Mouse (Mus musculus) neural tube, embryonic 11.5 days (tissue): ENCODE data around the gene Defb20. TPM values are rescaled to one million over a fixed set of nuclear protein-coding genes. Genes with fewer than 3 reads are reported as not detected.
A peak's percentile ranks its signal among the peaks of the same experiment; 100 is the strongest.
"Not testable (repeated sequence)": the region's sequence is repeated elsewhere in the genome, so short reads cannot be mapped to it uniquely, and the experiment has no call there.

Experiments used
- ATAC-seq: fragments of 200-750 bp; cut with Nextera tagmentation; 2 replicates; pipeline ENCODE4 v1.8.0; 2017; ENCODE audit warnings: moderate number of reproducible peaks, mild to moderate bottlenecking, moderate TSS enrichment, moderate library complexity; ENCODE audit not compliant: insufficient read depth, low FRiP score, low TSS enrichment
- DNase-seq: peaks from one replicate; pipeline ENCODE4 v3.0.0-alpha.2; 2015; ENCODE audit warnings: low spot score
- H3K27ac ChIP-seq: fragments of 300-500 bp; sonication (generic); 2 replicates; pipeline ENCODE4 v1.5.1; 2014; ENCODE audit warnings: low read depth, mild to moderate bottlenecking, low read length
- H3K27me3 ChIP-seq: fragments of 300-500 bp; sonication (generic); 2 replicates; pipeline ENCODE4 v1.6.1; 2014; ENCODE audit warnings: mild to moderate bottlenecking, low read length, mixed read lengths; ENCODE audit not compliant: control insufficient read depth, insufficient read depth
- H3K36me3 ChIP-seq: fragments of 300-500 bp; sonication (generic); 2 replicates; pipeline ENCODE4 v1.6.1; 2014; ENCODE audit warnings: mild to moderate bottlenecking, low read length, moderate library complexity, mixed read lengths; ENCODE audit not compliant: control insufficient read depth, insufficient read depth
- H3K4me1 ChIP-seq: fragments of 300-500 bp; sonication (generic); 2 replicates; pipeline ENCODE4 v1.6.1; 2014; ENCODE audit warnings: low read length, mixed read lengths; ENCODE audit not compliant: control insufficient read depth, insufficient read depth
- H3K4me2 ChIP-seq: fragments of 300-500 bp; sonication (generic); 2 replicates; pipeline ENCODE4 v1.6.1; 2014; ENCODE audit warnings: low read depth, mild to moderate bottlenecking, moderate library complexity
- H3K4me3 ChIP-seq: fragments of 300-500 bp; sonication (generic); 2 replicates; pipeline ENCODE4 v1.5.1; 2014; ENCODE audit warnings: low read depth, low read length
- H3K9ac ChIP-seq: fragments of 300-500 bp; sonication (generic); 2 replicates; pipeline ENCODE4 v1.6.1; 2014; ENCODE audit warnings: mild to moderate bottlenecking, low read length
- H3K9me3 ChIP-seq: fragments of 300-500 bp; sonication (generic); 2 replicates; pipeline ENCODE4 v1.6.1; 2016; ENCODE audit warnings: low read length; ENCODE audit not compliant: control insufficient read depth
- WGBS: fragments of 180-500 bp; shearing (Covaris S2); extraction: QIAGEN DNeasy Blood & Tissue Kit; methylation state at CpG from one replicate; pipeline ENCODE4 v1.1.7; 2014; 5-methylcytosine and 5-hydroxymethylcytosine counted together
- polyA plus RNA-seq: library from polyadenylated mRNA; unstranded; fragments of >200 nt; fragmentation: Nextera tagmentation; extraction: Ambion mirVana; gene quantifications from 2 replicates; pipeline ENCODE4 v1.2.1, GENCODE M21; 2014

Gene Defb20
- polyA plus RNA-seq = not detected in 2 replicates

DNA sequence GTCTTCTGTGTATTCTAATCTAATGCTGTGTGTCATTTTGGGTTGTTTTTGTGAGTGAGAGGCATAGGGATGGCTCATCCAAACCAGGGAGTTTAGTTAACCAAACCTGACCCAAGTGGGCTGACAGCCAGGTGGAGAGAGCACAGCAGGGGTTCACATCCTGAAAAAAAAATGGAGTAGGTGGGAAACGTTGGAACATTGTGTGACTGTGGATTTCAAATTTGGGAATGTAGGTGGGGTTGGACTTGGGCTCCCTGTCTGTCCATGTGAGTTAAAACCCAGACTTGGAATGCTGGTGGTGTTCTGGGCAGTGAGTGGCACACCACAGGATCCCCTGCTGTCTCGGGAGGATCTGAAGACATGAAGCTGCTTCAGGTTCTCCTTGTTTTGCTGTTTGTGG, at the start of gene Defb20:
Defb20 (plus strand) TSS at position 301 of the 400 bp plus-strand sequence.
- Histone ChIP-seq H3K9me3 (no peaks in the 10 kb centered on the region), H3K27me3 (no peaks in the 10 kb centered on the region), H3K27ac (no peak within 1 kb of the TSS), H3K9ac (no peak within 1 kb of the TSS), H3K36me3 (no peaks in the 10 kb centered on the region), H3K4me2 (no peak within 1 kb of the TSS), H3K4me3 (no peak within 1 kb of the TSS), H3K4me1 (no peaks in the 10 kb centered on the region)
- WGBS = 63% methylated on average over 2 of the region's 2 CpGs
- no peak for DNase-seq
- ATAC-seq = no peak

DNA sequence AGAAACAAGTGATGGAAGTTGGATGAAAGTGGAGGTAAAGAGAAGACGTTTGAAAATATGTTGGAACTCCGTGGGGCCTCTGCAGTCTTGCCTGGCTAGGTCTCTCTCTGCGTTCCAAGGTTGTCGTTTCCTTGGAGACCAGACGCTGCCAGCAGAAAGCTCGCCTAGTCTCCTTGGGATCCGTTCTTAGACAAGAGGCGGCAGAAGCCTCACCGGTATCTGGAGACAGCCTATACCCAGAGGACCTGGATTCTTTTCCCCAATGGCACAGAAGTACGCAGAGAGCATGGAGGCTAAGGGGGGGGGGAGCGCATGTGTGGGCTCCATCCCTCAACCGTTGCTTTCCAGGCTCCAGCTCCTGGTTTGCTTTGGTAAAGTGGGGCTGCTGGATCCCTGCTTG, 49.4 kb upstream of the Defb20 start:
- WGBS = 8% methylated on average over 12 of the region's 12 CpGs
- H3K4me1 ChIP-seq = 0 out of 2 replicates have a peak, but pooled peaks cover 2% of the 10 kb centered on the region
- no peaks in the 10 kb centered on the region for H3K27me3 ChIP-seq
- no peak for ATAC-seq
- H3K9me3 ChIP-seq = no peaks in the 10 kb centered on the region
- H3K36me3 ChIP-seq = no peaks in the 10 kb centered on the region
- H3K9ac ChIP-seq = no peak overlapping the region
- H3K4me2 ChIP-seq = no peak overlapping the region
- H3K4me3 ChIP-seq = no peak overlapping the region
- H3K27ac ChIP-seq = no peak overlapping the region
- DNase-seq = no peak

DNA sequence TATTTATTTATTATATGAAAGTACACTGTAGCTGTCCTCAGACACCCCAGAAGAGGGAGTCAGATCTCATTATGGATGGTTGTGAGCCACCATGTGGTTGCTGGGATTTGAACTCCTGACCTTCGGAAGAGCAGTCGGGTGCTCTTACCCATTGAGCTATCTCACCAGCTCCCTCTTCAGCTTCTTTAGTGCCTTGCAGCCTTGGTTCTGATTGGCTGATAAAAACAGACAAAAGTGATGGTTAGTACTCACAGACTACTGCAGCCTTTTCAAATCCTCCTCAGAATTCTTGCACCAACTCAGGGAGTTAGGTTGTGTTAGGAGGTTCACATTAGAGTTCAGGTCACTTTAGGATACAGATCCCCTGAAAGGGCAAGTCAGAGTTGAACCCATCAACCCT, 48.4 kb upstream of the Defb20 start:
- not testable (repeated sequence) for ATAC-seq

DNA sequence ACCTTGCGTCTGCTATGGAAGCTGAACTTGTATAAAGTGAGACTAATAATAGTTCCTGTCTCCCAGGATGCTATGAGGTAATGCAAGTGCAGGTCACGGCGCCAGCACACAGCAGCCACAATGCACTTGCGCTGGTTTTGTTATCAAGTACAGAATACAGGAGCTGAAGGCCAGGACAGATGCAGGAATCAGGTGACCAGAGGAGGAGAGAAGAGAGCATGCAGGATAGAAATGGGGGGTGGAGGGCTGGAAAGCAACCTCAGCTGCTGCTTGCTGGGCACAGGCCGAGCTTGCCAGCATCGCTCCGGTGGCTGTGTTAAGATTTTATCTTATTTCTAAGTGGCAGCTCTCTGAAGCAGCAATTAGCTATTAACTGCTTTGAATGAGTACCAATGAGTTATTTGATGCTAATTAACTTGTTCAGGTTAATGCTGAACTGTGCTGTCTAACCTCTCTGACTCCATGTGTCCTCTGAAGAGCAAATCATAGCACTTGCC, 40.4 kb upstream of the Defb20 start:
- WGBS = 88% methylated on average over 7 of the region's 7 CpGs
- no peak for DNase-seq
- no peaks in the 10 kb centered on the region for H3K4me1 ChIP-seq
- H3K27ac ChIP-seq = no peak overlapping the region
- H3K36me3 ChIP-seq = no peaks in the 10 kb centered on the region
- H3K9ac ChIP-seq = no peak overlapping the region; the same call in 1 of the 2 replicates
- H3K4me2 ChIP-seq = no peak overlapping the region
- H3K9me3 ChIP-seq = no peaks in the 10 kb centered on the region
- no peak overlapping the region for H3K4me3 ChIP-seq
- H3K27me3 ChIP-seq = no peaks in the 10 kb centered on the region
- no peak for ATAC-seq

More for the DNA sequence above, 48.4 kb upstream of the Defb20 start:
- H3K4me3 ChIP-seq, H3K27ac ChIP-seq, H3K36me3 ChIP-seq, H3K4me1 ChIP-seq, DNase-seq, H3K9ac ChIP-seq, H3K9me3 ChIP-seq, H3K4me2 ChIP-seq, H3K27me3 ChIP-seq: not testable (repeated sequence)
- WGBS = 90% methylated on average over 2 of the region's 2 CpGs

DNA sequence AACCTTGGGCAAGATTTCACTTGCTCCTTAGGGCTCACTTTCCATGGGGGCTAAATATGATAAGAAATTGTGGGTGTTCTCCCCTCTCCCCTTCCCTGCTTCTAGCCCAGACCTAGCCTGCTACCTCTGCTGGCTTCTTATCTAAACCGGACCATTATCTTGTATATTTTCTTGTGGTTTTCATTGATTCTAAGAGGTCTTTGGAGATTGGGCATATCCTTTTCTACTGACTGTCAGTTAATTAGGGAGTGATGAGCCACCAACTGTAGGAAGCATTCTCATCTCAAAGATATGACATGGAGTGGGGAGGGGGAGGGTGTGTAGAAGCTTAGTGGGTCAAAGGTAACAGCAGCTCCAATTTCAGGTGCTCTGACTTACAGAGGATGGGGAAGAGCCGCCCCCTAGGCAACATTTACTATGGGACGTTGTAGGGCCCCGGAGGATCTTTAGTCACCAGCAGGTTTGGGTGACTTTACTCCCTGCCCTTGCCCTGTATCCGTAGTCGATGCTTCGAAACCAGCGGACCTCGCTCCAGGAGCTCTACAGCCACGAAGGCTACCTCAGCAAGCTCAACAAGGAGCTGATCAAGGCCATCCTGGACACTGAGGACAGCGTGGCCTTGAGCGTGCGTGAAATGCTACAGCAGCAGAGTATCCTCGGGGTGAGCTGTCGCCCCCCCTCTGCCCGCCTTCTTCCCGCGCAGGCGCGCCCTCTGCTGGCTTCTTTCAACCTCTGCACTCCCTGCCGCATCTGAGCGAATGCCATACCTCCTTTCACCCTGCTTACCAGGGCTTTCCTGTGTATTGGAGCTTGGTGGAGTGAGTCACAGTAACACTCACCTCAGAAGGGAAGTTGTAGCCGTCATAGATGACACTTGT, 39.6 kb upstream of the Defb20 start:
- no peak overlapping the region for H3K27ac ChIP-seq
- peak overlapping the region; percentile 28 for H3K4me3 ChIP-seq
- no peaks in the 10 kb centered on the region for H3K4me1 ChIP-seq
- H3K9me3 ChIP-seq = no peaks in the 10 kb centered on the region
- DNase-seq = peak; percentile 89
- H3K27me3 ChIP-seq = no peaks in the 10 kb centered on the region
- no peaks in the 10 kb centered on the region for H3K36me3 ChIP-seq
- peak overlapping the region; percentile 49 for H3K4me2 ChIP-seq
- peak overlapping the region; percentile 31; the same call in 1 of the 2 replicates for H3K9ac ChIP-seq
- 3% methylated on average over 22 of the region's 23 CpGs for WGBS
- ATAC-seq = peak; percentile 82

DNA sequence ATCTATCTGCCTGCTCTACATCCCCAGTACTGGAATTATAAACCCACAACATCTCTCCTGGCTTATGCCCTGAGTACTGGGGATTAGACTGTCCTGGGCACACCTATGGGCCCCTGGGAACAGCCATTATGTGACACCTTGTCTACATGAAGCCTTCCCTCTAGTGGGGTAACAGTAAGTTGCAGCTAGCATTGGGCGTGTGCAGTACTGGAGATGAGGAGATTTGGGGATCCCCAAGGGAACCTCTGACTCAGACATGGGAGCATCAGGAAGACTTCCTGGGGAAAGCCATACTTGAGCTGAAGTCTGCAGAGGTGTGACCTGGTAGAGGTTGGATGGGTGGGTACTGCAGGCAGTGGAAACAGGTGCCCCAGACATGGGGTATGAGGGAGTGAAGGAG, 37.9 kb upstream of the Defb20 start:
- Histone ChIP-seq H3K9me3 (no peaks in the 10 kb centered on the region), H3K4me2 (no peak overlapping the region), H3K36me3 (no peaks in the 10 kb centered on the region), H3K27me3 (no peaks in the 10 kb centered on the region), H3K9ac (no peak overlapping the region), H3K4me3 (no peak overlapping the region), H3K27ac (no peak overlapping the region), H3K4me1 (no peaks in the 10 kb centered on the region)
- 67% methylated on average over 1 of the region's 1 CpGs for WGBS
- DNase-seq (no peak), ATAC-seq (no peak)

DNA sequence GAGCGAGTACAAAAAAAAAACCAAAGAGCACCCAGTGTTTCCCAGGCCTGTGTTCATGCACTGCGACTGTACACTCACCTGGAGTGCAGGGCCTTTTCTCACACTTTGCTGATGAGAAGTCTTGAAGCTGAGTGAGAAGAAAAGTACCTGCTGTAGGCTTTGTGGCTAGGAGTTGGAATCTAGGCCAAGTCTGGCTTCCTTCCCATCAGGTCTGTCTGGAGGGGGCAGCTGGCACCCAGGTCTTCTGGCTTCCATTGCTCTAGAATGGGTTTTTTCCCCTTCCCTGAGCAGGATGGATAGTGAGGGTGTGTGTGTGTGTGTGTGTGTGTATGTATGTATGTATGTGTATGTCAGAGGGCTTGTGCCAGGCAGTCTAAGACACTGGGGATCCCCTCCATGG, 37.0 kb upstream of the Defb20 start:
- no peaks in the 10 kb centered on the region for H3K4me1 ChIP-seq
- no peaks in the 10 kb centered on the region for H3K9me3 ChIP-seq
- no peaks in the 10 kb centered on the region for H3K36me3 ChIP-seq
- no peak overlapping the region for H3K9ac ChIP-seq
- DNase-seq (no peak), ATAC-seq (no peak)
- H3K27ac ChIP-seq = no peak overlapping the region
- no peaks in the 10 kb centered on the region for H3K27me3 ChIP-seq
- H3K4me3 ChIP-seq = no peak overlapping the region
- no peak overlapping the region for H3K4me2 ChIP-seq
- WGBS = 80% methylated on average over 2 of the region's 2 CpGs

DNA sequence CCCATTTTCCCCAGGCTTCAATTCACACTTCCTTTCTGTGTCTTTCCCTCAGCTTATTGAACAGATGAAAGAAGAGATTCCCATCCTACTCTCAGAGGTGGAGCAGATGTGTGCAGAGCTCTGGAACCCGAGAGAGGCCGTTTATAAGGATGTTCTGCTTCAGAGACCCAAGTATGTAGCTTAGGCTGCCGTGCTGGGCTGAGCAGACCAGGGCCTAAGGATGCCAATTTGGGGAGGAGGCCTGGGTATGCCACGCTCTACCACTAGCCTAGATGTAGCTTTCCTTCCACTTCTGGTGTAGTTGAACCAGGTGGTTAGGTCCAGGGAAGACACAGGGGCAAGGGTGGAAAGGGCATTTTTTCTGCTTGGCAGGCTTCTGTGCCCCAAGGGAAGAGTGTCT, 34.5 kb upstream of the Defb20 start:
- no peaks in the 10 kb centered on the region for H3K36me3 ChIP-seq
- no peak overlapping the region for H3K4me3 ChIP-seq
- H3K4me2 ChIP-seq = no peak overlapping the region
- H3K27me3 ChIP-seq = no peaks in the 10 kb centered on the region
- H3K4me1 ChIP-seq = no peaks in the 10 kb centered on the region
- 79% methylated on average over 4 of the region's 4 CpGs for WGBS
- ATAC-seq (no peak), DNase-seq (no peak)
- H3K9me3 ChIP-seq = no peaks in the 10 kb centered on the region
- H3K9ac ChIP-seq = no peak overlapping the region
- no peak overlapping the region for H3K27ac ChIP-seq

DNA sequence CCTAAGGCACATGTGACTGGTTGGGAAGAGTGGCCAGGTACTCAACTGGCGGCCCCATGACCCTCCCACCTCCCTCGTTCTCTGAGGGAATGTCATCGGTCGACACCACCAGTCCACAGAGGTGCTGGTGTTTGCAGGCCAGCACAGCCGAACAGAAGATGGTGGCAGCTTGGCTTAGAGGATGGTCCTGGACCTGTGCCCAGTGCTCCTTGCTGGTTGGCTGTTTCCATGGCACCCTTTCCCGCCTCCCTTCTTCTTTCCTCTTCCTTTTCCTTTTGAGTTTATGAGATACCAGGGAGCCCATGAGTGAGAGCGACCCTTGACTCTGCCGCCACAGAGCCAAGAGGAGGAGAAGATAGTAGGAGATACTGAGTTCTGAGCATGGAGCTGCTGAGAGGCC, 33.6 kb upstream of the Defb20 start:
- H3K4me2 ChIP-seq = no peak overlapping the region
- no peak for DNase-seq

More for the DNA sequence above, 33.6 kb upstream of the Defb20 start:
- Histone ChIP-seq H3K9ac (no peak overlapping the region), H3K9me3 (no peaks in the 10 kb centered on the region), H3K4me1 (no peaks in the 10 kb centered on the region), H3K27ac (no peak overlapping the region), H3K27me3 (no peaks in the 10 kb centered on the region), H3K36me3 (no peaks in the 10 kb centered on the region), H3K4me3 (no peak overlapping the region)
- ATAC-seq = no peak
- 86% methylated on average over 8 of the region's 8 CpGs for WGBS
